Mouse (Mus musculus): ENCODE data around the gene Zmynd15.

DNA sequence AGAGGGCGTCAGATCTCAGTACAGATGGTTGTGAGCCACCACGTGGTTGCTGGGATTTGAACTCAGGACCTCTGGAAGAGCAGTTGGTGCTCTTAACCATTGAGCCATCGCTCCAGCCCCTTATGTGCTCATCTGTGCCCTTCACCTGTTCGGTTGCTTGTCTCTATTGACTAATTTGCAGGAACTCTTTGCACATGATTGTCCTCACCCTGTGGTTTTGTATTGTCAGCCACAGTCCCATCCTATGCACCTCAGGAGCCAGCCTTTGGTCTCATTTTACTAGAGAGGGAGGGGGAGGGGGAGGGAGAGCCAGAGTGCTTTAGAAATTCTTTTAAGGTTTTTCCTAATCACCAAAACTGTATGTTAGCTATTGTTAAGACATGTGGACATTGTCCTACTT lies 41.0 kb upstream of the Zmynd15 start:
- TF ChIP-seq CTCF (IDR thresholded peaks at IDR 0.05; ENCODE audit: borderline replicate concordance, extremely low read depth, insufficient read depth, insufficient read length): no peak
- TF ChIP-seq POLR2A (IDR thresholded peaks at IDR 0.05; ENCODE audit: borderline replicate concordance, extremely low read depth, insufficient read depth, insufficient read length, poor library complexity, severe bottlenecking): no peak

Measured in brain, embryonic 14.5 days (tissue).